Mouse (Mus musculus) kidney, embryonic 15.5 days (tissue): Measurements from ENCODE around the gene Rccd1. TPM values are rescaled to one million over a fixed set of nuclear protein-coding genes. Genes with fewer than 3 reads are reported as not detected.

Experiments used
- ATAC-seq: fragments of 200-750 bp; cut with Nextera tagmentation; replicated peaks from 2 replicates; pipeline ENCODE4 v1.8.0; 2017; ENCODE audit warnings: moderate TSS enrichment; ENCODE audit not compliant: low FRiP score
- H3K27ac ChIP-seq: fragments of 300-500 bp; sonication (generic); 2 replicates; pipeline ENCODE4 v1.5.1; 2015; ENCODE audit warnings: mild to moderate bottlenecking, inconsistent platforms
- H3K27me3 ChIP-seq: fragments of 300-500 bp; sonication (generic); 2 replicates; pipeline ENCODE4 v1.6.1; 2015; ENCODE audit warnings: inconsistent platforms
- H3K36me3 ChIP-seq: fragments of 300-500 bp; sonication (generic); 2 replicates; pipeline ENCODE4 v1.6.1; 2015; ENCODE audit warnings: inconsistent platforms
- H3K4me1 ChIP-seq: fragments of 300-500 bp; sonication (generic); 2 replicates; pipeline ENCODE4 v1.6.1; 2015; ENCODE audit warnings: inconsistent platforms
- H3K4me2 ChIP-seq: fragments of 300-500 bp; sonication (generic); 2 replicates; pipeline ENCODE4 v1.6.1; 2015; ENCODE audit warnings: moderate library complexity, mild to moderate bottlenecking, inconsistent platforms
- H3K4me3 ChIP-seq: fragments of 300-500 bp; sonication (generic); replicated peaks from 2 replicates; pipeline ENCODE4 v1.5.1; 2015; ENCODE audit warnings: mild to moderate bottlenecking, inconsistent platforms
- H3K9ac ChIP-seq: fragments of 300-500 bp; sonication (generic); 2 replicates; pipeline ENCODE4 v1.6.1; 2015; ENCODE audit warnings: mild to moderate bottlenecking, inconsistent platforms
- H3K9me3 ChIP-seq: fragments of 300-500 bp; sonication (generic); replicated peaks from 2 replicates; pipeline ENCODE4 v1.6.1; 2016; ENCODE audit warnings: inconsistent platforms
- WGBS: fragments of 180-500 bp; shearing (Covaris S2); methylation state at CpG from one replicate; pipeline ENCODE4 v1.1.7; 2015; ENCODE audit warnings: mixed read lengths; 5-methylcytosine and 5-hydroxymethylcytosine counted together
- polyA plus RNA-seq: library from polyadenylated mRNA; unstranded; fragments of >200 nt; fragmentation: Nextera tagmentation; extraction: Ambion mirVana; gene quantifications from 2 replicates; pipeline ENCODE4 v1.2.1, GENCODE M21; 2015

Gene Rccd1
- 9.5 and 12.3 TPM in 2 replicates for polyA plus RNA-seq

- H3K4me3 ChIP-seq = peak within 1 kb of the TSS; percentile 82
- peak; percentile 99 for ATAC-seq
- peaks cover 17% of the 10 kb centered on the region for H3K4me1 ChIP-seq
- 2% methylated on average over 38 of the region's 38 CpGs for WGBS
- peak within 1 kb of the TSS; percentile 71 for H3K9ac ChIP-seq
- H3K27me3 ChIP-seq = no peaks in the 10 kb centered on the region
- peak within 1 kb of the TSS; percentile 94 for H3K27ac ChIP-seq
- no peaks in the 10 kb centered on the region for H3K9me3 ChIP-seq
- peak within 1 kb of the TSS; percentile 80 for H3K4me2 ChIP-seq
- peaks cover 57% of the 10 kb centered on the region for H3K36me3 ChIP-seq
Measured at GRCm38 (mm10) chr7:80324043-80324815, at the start of gene Rccd1. Gene Rccd1, minus strand, starts transcription at chr7:80324454.

GRCm38 (mm10) chr7:80373850-80374249 lies 49.6 kb upstream of the Rccd1 start:
- Histone ChIP-seq H3K9ac (no peak overlapping the region), H3K36me3 (0 out of 2 replicates have a peak, but pooled peaks cover 4% of the 10 kb centered on the region), H3K27ac (no peak overlapping the region), H3K4me2 (no peak overlapping the region), H3K4me1 (peaks cover 26% of the 10 kb centered on the region), H3K4me3 (no peak overlapping the region), H3K9me3 (no peaks in the 10 kb centered on the region), H3K27me3 (no peaks in the 10 kb centered on the region)
- WGBS = 82% methylated on average over 12 of the region's 12 CpGs
- no peak for ATAC-seq

GRCm38 (mm10) chr7:80373352-80373751 lies 49.1 kb upstream of the Rccd1 start:
- Histone ChIP-seq H3K27ac (no peak overlapping the region), H3K4me1 (peaks cover 31% of the 10 kb centered on the region), H3K27me3 (no peaks in the 10 kb centered on the region), H3K9me3 (no peaks in the 10 kb centered on the region), H3K4me2 (no peak overlapping the region), H3K9ac (no peak overlapping the region), H3K4me3 (no peak overlapping the region), H3K36me3 (peaks cover 4% of the 10 kb centered on the region)
- ATAC-seq = no peak
- 80% methylated on average over 4 of the region's 4 CpGs for WGBS

- no peak for ATAC-seq
- Histone ChIP-seq H3K9me3 (no peaks in the 10 kb centered on the region), H3K27me3 (no peaks in the 10 kb centered on the region), H3K4me3 (no peak overlapping the region), H3K9ac (no peak overlapping the region), H3K27ac (no peak overlapping the region), H3K4me1 (peaks cover 33% of the 10 kb centered on the region), H3K36me3 (peaks cover 11% of the 10 kb centered on the region), H3K4me2 (no peak overlapping the region)
- 55% methylated on average over 2 of the region's 2 CpGs for WGBS
Measured at GRCm38 (mm10) chr7:80372667-80373066, 48.4 kb upstream of the Rccd1 start.

GRCm38 (mm10) chr7:80372166-80372565 lies 47.9 kb upstream of the Rccd1 start:
- no peak for ATAC-seq
- Histone ChIP-seq H3K4me3 (no peak overlapping the region), H3K4me2 (no peak overlapping the region), H3K9ac (no peak overlapping the region), H3K9me3 (no peaks in the 10 kb centered on the region), H3K36me3 (peaks cover 16% of the 10 kb centered on the region), H3K27me3 (no peaks in the 10 kb centered on the region), H3K27ac (no peak overlapping the region), H3K4me1 (peaks cover 33% of the 10 kb centered on the region)
- 88% methylated on average over 3 of the region's 3 CpGs for WGBS

GRCm38 (mm10) chr7:80371041-80371751 lies 46.9 kb upstream of the Rccd1 start, which contains the start of gene Man2a2:
Gene Man2a2, minus strand, starts transcription at chr7:80371375.
- no peaks in the 10 kb centered on the region for H3K9me3 ChIP-seq
- H3K4me1 ChIP-seq = peaks cover 33% of the 10 kb centered on the region
- H3K36me3 ChIP-seq = peaks cover 25% of the 10 kb centered on the region
- peak within 1 kb of the TSS; percentile 88 for H3K4me2 ChIP-seq
- WGBS = under 1% methylated on average over 81 of the region's 86 CpGs
- peak within 1 kb of the TSS; percentile 90 for H3K4me3 ChIP-seq
- H3K9ac ChIP-seq = peak within 1 kb of the TSS; percentile 89
- H3K27ac ChIP-seq = peak within 1 kb of the TSS; percentile 92
- no peaks in the 10 kb centered on the region for H3K27me3 ChIP-seq
- peak; percentile 70 for ATAC-seq

GRCm38 (mm10) chr7:80370649-80371040 lies 46.4 kb upstream of the Rccd1 start:
- WGBS = 0% methylated on average over 30 of the region's 31 CpGs
- H3K4me1 ChIP-seq = peaks cover 30% of the 10 kb centered on the region
- no peaks in the 10 kb centered on the region for H3K9me3 ChIP-seq
- peaks cover 31% of the 10 kb centered on the region for H3K36me3 ChIP-seq
- ATAC-seq = peak; percentile 70
- peak overlapping the region; percentile 88 for H3K4me2 ChIP-seq
- H3K27me3 ChIP-seq = no peaks in the 10 kb centered on the region
- peak overlapping the region; percentile 92 for H3K27ac ChIP-seq
- H3K9ac ChIP-seq = peak overlapping the region; percentile 89
- H3K4me3 ChIP-seq = peak overlapping the region; percentile 90

- Histone ChIP-seq H3K4me2 (peak overlapping the region; percentile 88), H3K4me3 (peak overlapping the region; percentile 90), H3K27me3 (no peaks in the 10 kb centered on the region), H3K36me3 (peaks cover 32% of the 10 kb centered on the region), H3K4me1 (peaks cover 26% of the 10 kb centered on the region), H3K9ac (peak overlapping the region; percentile 89), H3K27ac (peak overlapping the region; percentile 92), H3K9me3 (no peaks in the 10 kb centered on the region)
- WGBS = 21% methylated on average over 4 of the region's 4 CpGs
- ATAC-seq = peak; percentile 41; the same call in 1 of the 2 replicates
Measured at GRCm38 (mm10) chr7:80369967-80370431, 45.7 kb upstream of the Rccd1 start.

- no peaks in the 10 kb centered on the region for H3K27me3 ChIP-seq
- no peak for ATAC-seq
- H3K9me3 ChIP-seq = no peaks in the 10 kb centered on the region
- H3K27ac ChIP-seq = no peak overlapping the region; the same call in 1 of the 2 replicates
- no peak overlapping the region; the same call in 1 of the 2 replicates for H3K4me3 ChIP-seq
- H3K4me2 ChIP-seq = peak overlapping the region; percentile 88
- H3K9ac ChIP-seq = no peak overlapping the region
- peaks cover 38% of the 10 kb centered on the region for H3K36me3 ChIP-seq
- peaks cover 26% of the 10 kb centered on the region for H3K4me1 ChIP-seq
- WGBS = 68% methylated on average over 5 of the region's 5 CpGs
Measured at GRCm38 (mm10) chr7:80369461-80369860, 45.2 kb upstream of the Rccd1 start.

- Histone ChIP-seq H3K4me2 (peak overlapping the region; percentile 14; the same call in 1 of the 2 replicates), H3K9me3 (no peaks in the 10 kb centered on the region), H3K27me3 (no peaks in the 10 kb centered on the region), H3K4me3 (no peak overlapping the region), H3K27ac (no peak overlapping the region), H3K4me1 (peaks cover 26% of the 10 kb centered on the region), H3K9ac (no peak overlapping the region), H3K36me3 (peaks cover 44% of the 10 kb centered on the region)
- ATAC-seq = no peak
- WGBS = 66% methylated on average over 20 of the region's 20 CpGs
Measured at GRCm38 (mm10) chr7:80368635-80369421, 44.6 kb upstream of the Rccd1 start.

- no peaks in the 10 kb centered on the region for H3K27me3 ChIP-seq
- H3K9ac ChIP-seq = no peak overlapping the region
- H3K27ac ChIP-seq = no peak overlapping the region
- WGBS = 89% methylated on average over 9 of the region's 9 CpGs
- H3K36me3 ChIP-seq = peaks cover 52% of the 10 kb centered on the region
- no peak overlapping the region for H3K4me3 ChIP-seq
- no peak for ATAC-seq
- H3K9me3 ChIP-seq = no peaks in the 10 kb centered on the region
- H3K4me2 ChIP-seq = no peak overlapping the region
- peaks cover 26% of the 10 kb centered on the region for H3K4me1 ChIP-seq
Measured at GRCm38 (mm10) chr7:80368009-80368408, 43.8 kb upstream of the Rccd1 start.
